Mouse (Mus musculus): ENCODE results near the gene Itga7.

DNA sequence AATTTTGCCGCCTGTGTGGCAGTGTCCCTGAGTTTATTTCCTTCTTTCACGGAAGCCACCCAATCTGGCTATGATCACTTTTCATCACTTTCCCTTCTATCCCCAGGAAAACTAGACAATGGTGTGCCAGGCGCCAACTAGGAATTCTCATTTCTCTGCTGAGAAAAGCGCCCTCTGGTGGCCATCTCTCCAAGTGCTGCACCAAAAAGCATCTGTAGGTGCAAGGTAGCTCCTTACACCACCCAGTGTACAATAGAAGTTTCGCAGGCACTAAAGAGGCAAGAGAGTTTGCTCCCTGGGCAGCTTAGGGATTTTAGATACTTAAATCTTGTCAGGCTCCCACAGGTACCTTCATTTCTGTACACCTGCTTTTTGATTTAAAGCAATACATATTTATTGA lies 20.4 kb upstream of the Itga7 start:
- TF ChIP-seq CTCF (IDR thresholded peaks at IDR 0.05; ENCODE audit: control insufficient read depth, insufficient read depth, low read length) (peak; percentile 93), POLR2A (IDR thresholded peaks at IDR 0.05; ENCODE audit: borderline replicate concordance, control insufficient read depth, low read depth, low read length) (no peak)
